Mouse (Mus musculus) G1E-ER4 (cell line): ENCODE results near the gene Gm21256. TPM values are rescaled to one million over a fixed set of nuclear protein-coding genes. Genes with fewer than 3 reads are reported as not detected.
"Not testable (repeated sequence)": the region's sequence is repeated elsewhere in the genome, so short reads cannot be mapped to it uniquely, and the experiment has no call there.

Experiments
- GATA1 ChIP-seq: IDR thresholded peaks from one replicate; pipeline ENCODE4 v1.8.0; 2012; ENCODE audit warnings: low read length, inconsistent platforms
- polyA plus RNA-seq: library from polyadenylated mRNA; stranded (reverse); fragments of >175 nt; gene quantifications from 2 replicates; pipeline ENCODE4 v1.2.3, GENCODE M21; 2012

Gene Gm21256
- not detected in 2 replicates for polyA plus RNA-seq

DNA sequence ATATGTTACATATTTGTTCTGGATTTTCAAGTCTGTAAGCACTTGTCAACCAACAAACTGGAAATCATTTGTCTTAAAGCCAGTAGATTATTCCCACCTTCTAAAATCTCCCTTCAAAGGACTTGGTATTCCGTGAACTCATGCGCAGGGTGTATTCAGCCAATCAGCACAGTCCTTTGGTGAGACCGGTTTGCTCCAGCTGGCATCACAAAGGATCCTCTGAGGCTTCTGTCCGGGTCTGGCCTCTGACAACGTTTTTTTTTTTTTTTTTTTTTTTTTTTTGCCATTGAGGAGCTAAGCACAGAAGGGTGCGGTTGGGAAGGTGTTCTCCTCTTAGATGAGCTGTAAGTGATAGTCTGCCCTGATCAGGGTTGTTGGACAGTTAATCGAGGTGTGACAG lies at the start of gene Gm21256:
TSS of gene Gm21256 (plus strand) at position 301 of the 400 bp plus-strand sequence.
- not testable (repeated sequence) for TF ChIP-seq GATA1

Other genes starting within 250 kb of the Gm21256 start
- gene Gm21170, start 240.1 kb downstream of the Gm21256 start, polyA plus RNA-seq = not detected in 2 replicates